Mouse (Mus musculus) ES-E14 (cell line): Measurements from ENCODE around the gene Parp1. TPM values are rescaled to one million over a fixed set of nuclear protein-coding genes. Genes with fewer than 3 reads are reported as not detected.

Experiments used
- DNase-seq: peaks from one replicate; pipeline ENCODE4 v3.0.0-alpha.2; 2013; ENCODE audit warnings: low read depth, low spot score
- H3K27ac ChIP-seq: 2 replicates; pipeline ENCODE4 v1.5.1; 2012; ENCODE audit warnings: low read depth, mild to moderate bottlenecking, low read length, moderate library complexity, mixed read lengths; ENCODE audit not compliant: poor library complexity, insufficient read depth, severe bottlenecking
- H3K36me3 ChIP-seq: 2 replicates; pipeline ENCODE4 v1.6.1; 2012; ENCODE audit warnings: mild to moderate bottlenecking, low read length, moderate library complexity, mixed read lengths; ENCODE audit not compliant: control insufficient read depth, poor library complexity, insufficient read depth, severe bottlenecking
- H3K4me1 ChIP-seq, 2 experiments: fragments of 150-350 bp in 1 of 2; sonication (generic) in 1 of 2; 2 replicates each; pipeline ENCODE4 v1.6.1; 2012; ENCODE audit warnings: low read length in 2 of 2, mild to moderate bottlenecking in 1 of 2, mixed read lengths in 1 of 2; ENCODE audit not compliant: control insufficient read depth in 2 of 2, insufficient read depth in 2 of 2, poor library complexity in 1 of 2
- H3K4me3 ChIP-seq, 2 experiments: fragments of 150-350 bp in 1 of 2; sonication (generic) in 1 of 2; 2 replicates each; pipeline ENCODE4 v1.5.1; 2012; ENCODE audit warnings: low read length in 2 of 2, low read depth in 1 of 2, mild to moderate bottlenecking in 1 of 2, mixed read lengths in 1 of 2; ENCODE audit not compliant: insufficient read depth in 1 of 2, poor library complexity in 1 of 2, severe bottlenecking in 1 of 2
- H3K9ac ChIP-seq: 2 replicates; pipeline ENCODE4 v1.6.1; 2012; ENCODE audit warnings: low read depth, mild to moderate bottlenecking, low read length, mixed read lengths; ENCODE audit not compliant: poor library complexity, insufficient read depth, severe bottlenecking
- H3K9me3 ChIP-seq: fragments of 150-350 bp; sonication (generic); 2 replicates; pipeline ENCODE4 v1.6.1; 2012; ENCODE audit warnings: low read depth, mild to moderate bottlenecking, low read length; ENCODE audit not compliant: control insufficient read depth, insufficient read depth
- CHD2 ChIP-seq: IDR thresholded peaks from 2 replicates; pipeline ENCODE4 v1.6.1; 2014; ENCODE audit warnings: mild to moderate bottlenecking, low read depth, low read length, inconsistent platforms
- HCFC1 ChIP-seq: IDR thresholded peaks from 2 replicates; pipeline ENCODE4 v1.6.1; 2012; ENCODE audit warnings: low read length, inconsistent platforms, borderline replicate concordance; ENCODE audit not compliant: insufficient read depth
- MAFK ChIP-seq: IDR thresholded peaks from 2 replicates; pipeline ENCODE4 v1.6.1; 2014; ENCODE audit warnings: mild to moderate bottlenecking, low read depth, low read length, inconsistent platforms; ENCODE audit not compliant: insufficient read depth
- ZC3H11A ChIP-seq: IDR thresholded peaks from 2 replicates; pipeline ENCODE4 v1.6.1; 2012; ENCODE audit warnings: low read depth, mild to moderate bottlenecking, inconsistent platforms, low read length, borderline replicate concordance
- ZNF384 ChIP-seq: IDR thresholded peaks from 2 replicates; pipeline ENCODE4 v1.6.1; 2012; ENCODE audit warnings: low read depth, low read length, inconsistent platforms
- in situ Hi-C, 2 experiments: fragments of 600-800 bp; cut with MboI; formaldehyde crosslinking; loops; one replicate each; pipeline ENCODE4 v1.15.1; 2025; ENCODE audit warnings: low sequenced_read_pairs in 2 of 2, inconsistent platforms in 1 of 2; ENCODE audit not compliant: unreplicated experiment in 2 of 2
- total RNA-seq: library from RNA; depleted of rRNA; stranded (reverse); fragments of 300-350 nt; gene quantifications from 2 replicates; pipeline ENCODE4 v1.2.3, GENCODE M21; 2012

Gene Parp1
- total RNA-seq, 1 experiment: 271 TPM

DNA sequence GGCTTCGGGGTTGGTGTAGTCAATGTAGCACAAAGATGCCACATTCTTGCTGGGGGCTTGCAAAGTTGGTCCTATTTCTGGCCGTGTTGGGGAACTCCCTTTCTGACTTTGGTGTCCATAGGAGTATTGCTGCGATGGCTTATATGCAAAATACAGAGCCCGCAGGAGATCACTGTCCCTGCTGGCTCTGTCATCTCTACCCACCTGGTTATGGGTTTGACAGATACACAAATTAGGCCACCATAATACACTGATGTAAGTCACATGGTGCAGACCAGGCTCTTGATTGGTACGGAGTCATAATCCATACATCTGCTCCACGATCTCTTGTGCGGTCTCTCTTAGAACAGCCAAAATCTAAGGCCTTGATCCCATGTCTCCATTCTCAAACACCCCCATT lies 38.9 kb upstream of the Parp1 start:
- no peak overlapping the region for H3K27ac ChIP-seq
- in situ Hi-C loops: no loop called here
- H3K4me1 ChIP-seq: peaks cover 0 to 7% of the 10 kb centered on the region in 2 experiments; a peak in 1 of 4 replicates
- H3K36me3 ChIP-seq: no peaks in the 10 kb centered on the region
- no peak for TF ChIP-seq ZNF384
- no peak for TF ChIP-seq HCFC1
- TF ChIP-seq MAFK: no peak
- no peak for TF ChIP-seq ZC3H11A
- no peak for TF ChIP-seq CHD2
- H3K9me3 ChIP-seq: no peaks in the 10 kb centered on the region
- DNase-seq: no peak
- H3K4me3 ChIP-seq: no peak overlapping the region
- H3K9ac ChIP-seq: no peak overlapping the region

DNA sequence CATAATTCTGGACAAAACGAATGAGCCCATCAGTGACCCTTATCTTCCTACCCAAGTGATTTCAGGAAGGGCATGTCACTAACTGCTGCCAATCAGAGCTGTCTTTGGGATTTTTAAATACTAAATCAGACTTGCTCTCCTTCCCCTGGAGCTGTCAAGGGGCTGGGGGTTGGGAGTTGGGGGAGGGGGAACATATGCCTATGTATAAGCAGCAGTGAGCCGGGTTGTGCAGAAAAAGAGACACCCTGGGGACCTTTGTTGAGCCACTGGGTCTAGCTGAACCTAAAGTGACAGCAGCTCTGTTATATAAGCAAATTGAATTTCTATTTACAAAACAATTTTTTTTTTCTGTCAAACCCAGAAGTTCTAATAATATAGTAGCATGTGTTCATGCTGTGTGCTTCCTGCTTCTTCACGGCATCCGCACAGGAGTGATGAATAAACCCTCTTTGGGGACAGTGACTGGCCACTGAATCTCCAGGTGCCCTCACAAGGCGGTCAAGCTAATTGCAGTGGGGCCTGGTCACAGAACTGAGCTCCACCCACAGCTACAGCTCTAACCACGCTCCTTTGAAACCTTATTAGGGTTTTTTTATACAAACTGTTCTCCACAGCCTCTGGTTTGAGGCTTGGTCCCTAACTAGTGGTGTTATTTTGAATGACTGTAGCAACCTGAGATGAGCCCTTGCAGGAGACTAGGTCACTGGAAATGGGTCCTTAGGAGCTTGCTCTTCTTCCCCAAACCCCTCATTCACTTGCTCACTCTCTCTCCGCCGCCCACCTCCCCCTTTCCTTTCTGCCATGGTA lies 38.1 kb upstream of the Parp1 start:
- Histone ChIP-seq H3K9me3 (no peaks in the 10 kb centered on the region), H3K27ac (no peak overlapping the region), H3K4me1 (peaks cover 0 to 7% of the 10 kb centered on the region in 2 experiments; a peak in 1 of 4 replicates), H3K36me3 (no peaks in the 10 kb centered on the region), H3K4me3 (no peak overlapping the region), H3K9ac (no peak overlapping the region)
- no peak for DNase-seq
- in situ Hi-C loops: no loop called here
- TF ChIP-seq ZC3H11A (no peak), HCFC1 (no peak), MAFK (no peak), ZNF384 (no peak), CHD2 (no peak)

DNA sequence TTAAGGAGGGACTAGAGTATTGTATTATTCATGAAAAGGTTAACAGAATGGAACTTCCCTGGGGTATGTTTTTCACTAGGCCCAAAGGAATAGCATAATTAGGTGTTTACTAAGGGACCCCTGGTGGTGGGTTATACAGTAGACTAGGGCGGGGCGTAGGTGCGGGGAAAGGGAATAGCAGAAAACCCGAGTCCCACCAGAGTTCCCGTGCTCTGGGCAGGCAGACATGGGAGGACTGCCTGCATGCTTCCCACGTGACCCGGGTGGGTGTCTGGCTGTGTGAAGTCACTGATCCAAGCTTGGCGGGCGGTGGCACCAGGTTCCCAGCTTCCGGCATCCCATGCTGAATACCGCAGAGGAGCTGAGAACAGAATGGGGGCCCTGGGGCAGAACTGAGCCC lies 36.1 kb upstream of the Parp1 start:
- H3K9ac ChIP-seq: no peak overlapping the region
- no peak overlapping the region for H3K27ac ChIP-seq
- no peaks in the 10 kb centered on the region for H3K36me3 ChIP-seq
- H3K4me1 ChIP-seq: peaks cover 0 to 7% of the 10 kb centered on the region in 2 experiments; a peak in 1 of 4 replicates
- no peaks in the 10 kb centered on the region for H3K9me3 ChIP-seq
- in situ Hi-C loops: no loop called here
- TF ChIP-seq CHD2 (no peak), ZNF384 (no peak), ZC3H11A (no peak), MAFK (no peak), HCFC1 (no peak)
- H3K4me3 ChIP-seq: peak overlapping the region in 1 of 2 experiments; percentile 11; a peak in 1 of 4 replicates
- DNase-seq: no peak

DNA sequence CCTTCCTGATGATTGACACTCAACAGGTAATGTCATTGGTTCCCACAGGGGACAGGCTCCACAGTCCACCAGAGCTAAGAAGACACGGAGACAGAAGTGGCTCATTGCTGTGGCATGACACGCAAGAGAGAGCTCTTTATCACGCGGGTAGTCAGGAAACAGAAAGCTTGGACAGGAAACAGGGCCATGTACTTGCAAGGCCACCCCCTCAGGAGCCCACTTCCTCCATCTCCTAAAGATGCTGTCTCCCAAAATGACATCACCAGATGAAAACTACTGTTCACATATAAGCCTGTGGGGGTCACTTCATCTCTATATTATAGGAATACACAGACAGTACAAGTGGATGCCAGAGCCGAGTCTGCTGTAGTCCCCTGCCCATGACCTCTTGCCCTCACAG lies 32.0 kb upstream of the Parp1 start:
- in situ Hi-C loops: no loop called here
- Histone ChIP-seq H3K27ac (no peak overlapping the region), H3K4me3 (no peak overlapping the region), H3K9me3 (no peaks in the 10 kb centered on the region), H3K4me1 (peaks cover 0 to 10% of the 10 kb centered on the region in 2 experiments; a peak in 1 of 4 replicates), H3K36me3 (no peaks in the 10 kb centered on the region), H3K9ac (no peak overlapping the region)
- DNase-seq: no peak
- no peak for TF ChIP-seq MAFK
- TF ChIP-seq HCFC1: no peak
- TF ChIP-seq CHD2: no peak
- TF ChIP-seq ZNF384: no peak
- TF ChIP-seq ZC3H11A: no peak
